Mouse (Mus musculus) heart, postnatal 25 days (tissue): ENCODE measurements around the gene Pip4k2c. TPM values are rescaled to one million over a fixed set of nuclear protein-coding genes. Genes with fewer than 3 reads are reported as not detected.
"Not testable (repeated sequence)": the region's sequence is repeated elsewhere in the genome, so short reads cannot be mapped to it uniquely, and the experiment has no call there.

Experiments used
- DNase-seq: peaks from one replicate; pipeline ENCODE4 v3.0.0; 2022; ENCODE audit warnings: low spot score
- intact Hi-C: fragments of 180-260 bp; cut with DNase I; formaldehyde crosslinking; loops from one replicate; pipeline ENCODE4 v1.15.1; 2025
- total RNA-seq, 2 experiments: library from RNA; stranded (reverse); gene quantifications; 2 replicates each; pipeline ENCODE4 v1.2.3; 2021

Pip4k2c gene
- total RNA-seq, 2 experiments from 2014 or later: 23.3 to 24.6 TPM

DNA sequence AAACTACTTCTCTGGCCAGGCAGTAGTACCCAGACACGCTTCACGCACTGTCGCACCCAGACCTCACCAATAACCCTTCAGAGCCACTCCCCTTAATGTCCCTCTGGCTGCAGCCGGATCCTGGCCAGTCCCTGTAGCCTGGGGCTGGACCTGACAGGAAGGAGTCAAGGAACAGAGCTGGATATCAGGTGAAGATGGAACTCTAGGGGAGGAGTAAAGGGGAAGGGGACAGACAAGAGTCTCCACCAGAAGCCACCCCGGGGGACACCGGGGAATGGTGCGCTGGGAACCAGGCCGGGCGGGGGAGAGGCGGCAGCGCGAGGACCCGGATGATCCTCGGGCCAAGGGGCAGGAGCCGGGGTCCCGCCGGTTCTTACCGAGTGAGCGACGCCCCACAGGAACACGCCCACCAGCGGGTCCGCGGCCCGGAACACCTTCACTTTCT is 402 bp downstream of the Pip4k2c start:
- intact Hi-C loops: loop anchor here (2.0 kb wide), 1 partner anchor 30 kb away; the partner anchor contains the start of gene Slc26a10
- DNase-seq: no peak

- DNase-seq: no peak
- intact Hi-C loops: loop anchor here (2.0 kb wide), 1 partner anchor 29 kb away; the partner anchor contains the start of gene Slc26a10
Observed at GRCm38 (mm10) chr10:127209928-127210570, 1.3 kb downstream of the Pip4k2c start.

GRCm38 (mm10) chr10:127208921-127209320 is 2.5 kb downstream of the Pip4k2c start:
- intact Hi-C loops: no loop called here
- no peak for DNase-seq

DNA sequence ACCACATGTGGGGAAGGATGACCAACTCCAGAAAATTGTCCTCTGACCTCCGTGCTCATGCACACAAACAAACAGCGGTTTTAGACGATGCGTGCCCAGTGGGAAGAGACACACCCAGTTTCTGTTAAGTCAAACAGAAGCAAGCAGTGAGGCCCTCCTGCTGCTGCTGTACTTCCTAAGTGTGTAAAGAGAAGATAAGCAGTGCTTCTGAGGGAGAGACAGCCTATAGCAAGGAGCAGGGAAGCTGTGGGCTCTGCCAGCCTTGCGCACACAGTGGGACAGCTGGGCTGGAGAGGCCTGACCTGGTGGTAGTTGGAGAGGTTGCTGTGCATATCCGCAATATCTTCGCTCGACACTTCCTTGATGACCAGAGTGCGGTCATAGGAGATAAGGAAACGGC is 6.0 kb downstream of the Pip4k2c start:
- no peak for DNase-seq
- intact Hi-C loops: no loop called here

DNA sequence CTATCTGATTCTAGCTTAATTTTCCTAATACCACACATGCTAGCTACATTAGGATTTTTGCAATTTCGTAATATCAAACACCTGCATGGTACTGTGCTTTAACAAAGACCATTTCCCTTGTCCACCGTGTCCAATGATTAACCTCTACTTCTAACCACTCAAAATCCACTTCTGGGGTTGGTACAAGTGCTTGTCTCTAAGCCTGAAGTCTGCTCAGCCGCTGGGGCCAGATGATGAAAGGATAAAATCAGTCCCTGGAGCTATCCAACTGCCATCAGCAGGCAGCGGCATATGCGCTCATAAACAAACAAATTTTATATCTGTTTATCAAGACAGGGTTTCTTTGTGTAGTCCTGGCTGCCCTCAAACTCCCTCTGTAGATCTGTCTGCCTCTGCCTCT is 6.8 kb downstream of the Pip4k2c start:
- intact Hi-C loops: no loop called here
- no peak for DNase-seq

DNA sequence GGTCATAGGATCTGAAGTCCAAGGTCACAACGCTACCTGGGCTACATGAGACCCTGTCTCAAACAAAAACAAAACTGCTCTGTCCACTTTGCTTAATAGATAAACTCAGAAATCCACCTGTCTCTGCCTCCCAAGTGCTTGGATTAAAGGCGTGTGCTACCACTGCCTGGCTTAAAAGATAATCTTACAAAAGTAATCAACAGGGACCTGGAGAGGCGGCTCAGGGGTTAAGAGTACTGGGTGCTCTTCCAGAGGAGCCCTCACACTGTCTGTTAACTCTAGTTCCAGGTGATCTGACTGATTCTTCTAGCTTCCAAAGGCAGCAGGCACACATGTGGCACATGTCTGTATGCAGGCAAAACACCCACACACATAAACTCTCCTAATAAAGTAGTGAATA is 8.3 kb downstream of the Pip4k2c start:
- no peak for DNase-seq
- intact Hi-C loops: no loop called here

- intact Hi-C loops: no loop called here
- DNase-seq: no peak
Observed at GRCm38 (mm10) chr10:127200279-127200678, 11.1 kb downstream of the Pip4k2c start.

GRCm38 (mm10) chr10:127199474-127199873 is 11.9 kb downstream of the Pip4k2c start:
- intact Hi-C loops: no loop called here

GRCm38 (mm10) chr10:127199068-127199467 is 12.3 kb downstream of the Pip4k2c start:
- intact Hi-C loops: no loop called here
- no peak for DNase-seq

More at GRCm38 (mm10) chr10:127199474-127199873, 11.9 kb downstream of the Pip4k2c start:
- no peak for DNase-seq

- DNase-seq: no peak
- intact Hi-C loops: no loop called here
Observed at GRCm38 (mm10) chr10:127198492-127198891, 12.9 kb downstream of the Pip4k2c start.

DNA sequence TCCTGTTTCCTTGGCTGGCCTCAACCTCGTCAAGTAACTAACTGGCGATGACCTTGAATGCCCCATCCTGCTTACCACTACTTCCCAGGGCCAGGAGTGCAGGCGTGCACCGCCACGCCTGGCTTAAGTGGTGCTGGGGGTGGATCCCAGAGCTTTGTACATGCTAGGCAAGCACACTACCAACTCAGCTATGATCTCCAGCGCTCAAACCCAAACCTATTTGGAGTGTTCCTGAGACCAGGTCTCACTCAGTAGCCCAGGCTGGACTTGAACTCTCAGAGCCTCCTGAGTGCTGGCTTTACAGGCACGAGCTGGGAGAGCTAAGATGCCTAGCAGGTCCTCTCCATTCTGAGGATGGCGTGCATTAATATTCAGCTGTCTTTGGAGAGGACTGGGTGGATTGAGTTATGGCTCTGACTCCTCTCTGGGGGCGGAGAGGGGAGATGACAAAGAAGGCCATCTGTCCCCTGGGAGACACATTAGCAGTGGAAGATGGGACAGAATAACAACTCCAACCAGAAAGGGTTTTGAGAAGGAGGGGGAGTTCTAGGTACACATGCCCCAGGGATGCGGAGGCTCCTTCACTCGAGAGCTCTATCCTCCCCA is 13.8 kb downstream of the Pip4k2c start:
- no peak for DNase-seq
- intact Hi-C loops: no loop called here

- intact Hi-C loops: no loop called here
- DNase-seq: no peak
Observed at GRCm38 (mm10) chr10:127197104-127197503, 14.3 kb downstream of the Pip4k2c start.

GRCm38 (mm10) chr10:127196392-127196791 is 15.0 kb downstream of the Pip4k2c start:
- peak; percentile 76 for DNase-seq
- intact Hi-C loops: no loop called here

DNA sequence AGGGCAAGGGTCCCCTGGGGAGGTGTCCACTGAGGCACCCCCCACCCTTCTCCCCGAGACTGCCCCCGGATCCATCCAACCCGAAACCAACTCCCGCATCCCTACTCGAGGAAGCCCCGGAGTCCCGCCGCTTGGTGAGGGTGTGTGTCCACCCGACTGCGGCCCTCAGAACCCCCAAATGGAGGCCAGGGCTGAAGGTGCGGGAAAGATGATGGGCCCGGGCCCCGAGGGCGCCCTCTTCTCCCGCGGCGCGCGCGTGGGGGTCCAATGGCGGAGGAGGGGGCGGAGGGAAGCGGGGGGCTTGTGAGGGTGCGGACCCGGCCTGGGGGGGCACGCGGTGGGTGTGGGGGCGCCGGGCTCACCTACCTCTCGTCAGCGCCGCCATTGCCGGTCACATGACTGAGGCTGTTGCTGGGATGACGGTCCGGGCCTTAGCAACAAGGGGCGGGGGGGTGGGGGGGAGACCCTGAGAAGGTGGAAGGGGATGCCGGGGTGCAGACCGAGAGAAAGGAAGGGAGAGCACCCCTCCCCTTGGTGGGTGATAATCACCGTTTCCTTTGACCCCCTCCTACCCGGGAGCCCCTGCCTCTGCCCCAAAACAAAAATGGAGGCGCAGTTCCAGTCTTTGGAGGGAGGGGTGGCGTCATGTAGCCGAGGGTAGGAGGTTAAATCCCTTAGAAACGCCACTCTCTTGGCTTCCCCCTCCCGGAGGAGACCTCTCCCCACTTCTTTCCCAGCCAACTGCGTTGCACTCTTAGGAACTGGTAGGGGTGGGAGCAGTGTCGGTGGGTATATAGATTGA is 15.9 kb downstream of the Pip4k2c start, which contains the start of gene Dtx3:
Dtx3 (minus strand) TSS at position 401 of the 802 bp plus-strand sequence.
- intact Hi-C loops: no loop called here
- DNase-seq: no peak

GRCm38 (mm10) chr10:127194428-127195327 is 16.7 kb downstream of the Pip4k2c start:
- intact Hi-C loops: no loop called here
- DNase-seq: peak; percentile 65

DNA sequence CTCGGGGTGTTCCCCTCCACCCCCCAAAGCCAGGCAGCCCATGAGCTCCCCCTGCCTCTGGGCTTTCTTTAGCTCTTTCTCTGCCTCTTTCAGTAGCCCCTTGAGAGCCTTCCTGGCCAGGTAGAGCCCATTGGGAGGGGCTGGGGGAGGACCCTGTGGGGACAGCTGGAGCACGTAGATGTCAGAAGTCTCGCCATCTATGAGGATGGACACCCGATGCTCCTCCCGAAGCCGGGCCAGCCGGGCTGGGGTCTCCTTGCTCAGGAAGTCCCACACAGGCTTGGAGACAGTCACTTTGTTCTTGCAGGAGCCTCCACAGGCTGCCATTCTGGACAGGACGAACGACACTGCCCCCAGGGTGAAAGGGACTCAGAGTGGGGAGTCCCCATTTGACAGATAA is 18.4 kb downstream of the Pip4k2c start:
- intact Hi-C loops: no loop called here
- no peak for DNase-seq

- intact Hi-C loops, DNase-seq: not testable (repeated sequence)
Observed at GRCm38 (mm10) chr10:127192057-127192328, 19.4 kb downstream of the Pip4k2c start.

DNA sequence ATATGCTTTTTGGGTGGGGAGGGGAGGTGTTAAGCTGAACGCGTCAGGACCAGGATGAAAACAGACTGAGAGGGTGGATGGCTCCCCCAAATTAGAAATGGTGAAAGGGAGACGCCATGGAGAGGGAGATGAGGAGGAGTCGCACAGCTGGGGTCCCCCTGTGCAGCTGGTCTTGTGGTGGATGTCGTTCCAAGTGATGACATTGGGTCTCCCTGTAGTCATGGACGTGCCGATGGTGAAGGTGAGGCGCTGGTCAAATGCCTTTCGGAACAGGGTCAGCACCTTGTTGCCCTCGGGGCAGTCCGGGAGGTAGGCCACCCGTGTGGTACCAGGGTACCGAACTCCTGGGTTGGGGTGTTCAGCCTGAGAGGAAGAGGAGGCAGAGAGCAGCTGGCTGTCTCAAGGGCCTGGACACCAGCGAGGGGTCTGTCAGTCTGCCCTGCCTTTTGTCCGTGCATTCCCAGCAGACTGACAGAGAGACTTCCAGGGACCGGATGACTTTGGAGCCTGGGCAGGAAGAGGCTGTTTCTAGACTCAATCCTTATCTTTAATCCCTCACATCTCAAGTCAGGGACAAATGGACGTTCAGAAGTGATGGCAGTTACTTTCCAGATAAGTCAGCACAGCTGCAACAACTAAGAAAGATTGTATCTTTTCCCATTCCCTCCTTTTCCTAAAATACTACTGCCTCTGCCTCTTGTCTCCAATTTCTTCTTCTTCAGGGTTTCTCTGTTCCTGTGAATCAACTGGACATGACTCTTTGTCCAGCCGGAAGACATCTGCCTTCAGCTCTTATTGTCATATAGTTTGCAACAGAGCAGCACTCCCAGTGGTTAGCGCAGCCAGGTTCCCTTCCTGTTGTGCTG is 20.0 kb downstream of the Pip4k2c start:
- no peak for DNase-seq
- intact Hi-C loops: no loop called here
